Mouse (Mus musculus) cortical plate, adult 2 months (tissue): ENCODE data around the gene Prodh2.

Experiments used
- CTCF ChIP-seq: fragments of 200-500 bp; IDR thresholded peaks from 2 replicates; pipeline ENCODE4 v1.5.1; 2011; ENCODE audit warnings: mild to moderate bottlenecking, control low read depth, low read length; ENCODE audit not compliant: insufficient read depth; ENCODE audit errors: extremely low read depth
- POLR2A ChIP-seq: fragments of 200-500 bp; IDR thresholded peaks from 2 replicates; pipeline ENCODE4 v1.6.1; 2011; ENCODE audit warnings: mild to moderate bottlenecking, low read length, control low read depth; ENCODE audit not compliant: insufficient read depth; ENCODE audit errors: extremely low read depth

GRCm38 (mm10) chr7:30464816-30465300 lies 28.6 kb upstream of the Prodh2 start:
- TF ChIP-seq CTCF = no peak
- TF ChIP-seq POLR2A = no peak
